Mouse (Mus musculus) heart, embryonic 10.5 days (tissue): ENCODE measurements around the gene Pigb. TPM values are rescaled to one million over a fixed set of nuclear protein-coding genes. Genes with fewer than 3 reads are reported as not detected.

ENCODE experiments used
- DNase-seq: peaks from one replicate; pipeline ENCODE4 v3.0.0-alpha.2; 2017; ENCODE audit warnings: low spot score
- H3K27ac ChIP-seq: fragments of 300-500 bp; sonication (generic); 2 replicates; pipeline ENCODE4 v1.5.1; 2016; ENCODE audit warnings: mild to moderate bottlenecking
- H3K27me3 ChIP-seq: fragments of 300-500 bp; sonication (generic); 2 replicates; pipeline ENCODE4 v1.6.1; 2016; ENCODE audit warnings: mild to moderate bottlenecking; ENCODE audit not compliant: poor library complexity, insufficient read depth, severe bottlenecking
- H3K36me3 ChIP-seq: fragments of 300-500 bp; sonication (generic); 2 replicates; pipeline ENCODE4 v1.6.1; 2016; ENCODE audit warnings: mild to moderate bottlenecking, moderate library complexity
- H3K4me1 ChIP-seq: fragments of 300-500 bp; sonication (generic); 2 replicates; pipeline ENCODE4 v1.6.1; 2016; ENCODE audit warnings: mild to moderate bottlenecking
- H3K4me3 ChIP-seq: fragments of 300-500 bp; sonication (generic); 2 replicates; pipeline ENCODE4 v1.5.1; 2016; ENCODE audit warnings: mild to moderate bottlenecking, moderate library complexity
- H3K9me3 ChIP-seq: fragments of 300-500 bp; sonication (generic); 2 replicates; pipeline ENCODE4 v1.6.1; 2016; ENCODE audit warnings: mild to moderate bottlenecking, moderate library complexity
- WGBS: fragments of 180-500 bp; shearing (Covaris S2); methylation state at CpG from one replicate; pipeline ENCODE4 v1.1.7; 2016; 5-methylcytosine and 5-hydroxymethylcytosine counted together
- microRNA-seq: library from miRNA; unstranded; fragments of <30 nt; microRNA quantifications from one replicate; pipeline ENCODE4, GENCODE M21; 2017
- polyA plus RNA-seq: library from polyadenylated mRNA; unstranded; fragments of >200 nt; fragmentation: Nextera tagmentation; extraction: Ambion mirVana; gene quantifications from 2 replicates; pipeline ENCODE4 v1.2.1, GENCODE M21; 2016

Pigb gene
- polyA plus RNA-seq, 1 experiment from 2014 or later: 13.2 TPM

GRCm38 (mm10) chr9:72972984-72973383 is 67.2 kb downstream of the Pigb start:
- no peaks in the 10 kb centered on the region for H3K9me3 ChIP-seq
- no peaks in the 10 kb centered on the region for H3K27me3 ChIP-seq
- no peak overlapping the region for H3K27ac ChIP-seq
- no peaks in the 10 kb centered on the region for H3K36me3 ChIP-seq
- DNase-seq: no peak
- no peak overlapping the region for H3K4me3 ChIP-seq
- H3K4me1 ChIP-seq: 0 out of 2 replicates have a peak, but pooled peaks cover 2% of the 10 kb centered on the region

DNA sequence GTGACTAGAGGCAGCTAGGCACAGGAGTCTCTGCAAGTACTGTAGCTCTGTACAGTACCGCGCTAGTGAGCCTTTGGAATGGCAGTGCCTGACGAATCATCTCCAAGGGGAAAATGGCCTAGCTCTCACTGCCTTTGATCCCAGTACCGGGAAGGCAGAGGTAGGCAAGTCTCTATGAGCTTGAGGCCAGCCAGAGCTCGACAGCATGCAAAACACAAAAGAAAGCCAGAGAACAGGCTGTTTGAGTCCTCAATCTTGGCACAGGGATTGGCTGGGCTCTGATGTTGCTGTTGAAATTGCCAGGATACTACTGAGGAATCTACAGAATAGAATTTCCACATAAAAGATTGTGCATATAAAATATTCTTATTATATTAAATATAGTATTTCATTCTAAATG is 67.7 kb downstream of the Pigb start:
- Histone ChIP-seq H3K27me3 (no peaks in the 10 kb centered on the region), H3K27ac (no peak overlapping the region), H3K4me1 (0 out of 2 replicates have a peak, but pooled peaks cover 2% of the 10 kb centered on the region), H3K9me3 (no peaks in the 10 kb centered on the region), H3K36me3 (no peaks in the 10 kb centered on the region), H3K4me3 (no peak overlapping the region)
- 82% methylated on average over 5 of the region's 5 CpGs for WGBS
- DNase-seq: no peak

DNA sequence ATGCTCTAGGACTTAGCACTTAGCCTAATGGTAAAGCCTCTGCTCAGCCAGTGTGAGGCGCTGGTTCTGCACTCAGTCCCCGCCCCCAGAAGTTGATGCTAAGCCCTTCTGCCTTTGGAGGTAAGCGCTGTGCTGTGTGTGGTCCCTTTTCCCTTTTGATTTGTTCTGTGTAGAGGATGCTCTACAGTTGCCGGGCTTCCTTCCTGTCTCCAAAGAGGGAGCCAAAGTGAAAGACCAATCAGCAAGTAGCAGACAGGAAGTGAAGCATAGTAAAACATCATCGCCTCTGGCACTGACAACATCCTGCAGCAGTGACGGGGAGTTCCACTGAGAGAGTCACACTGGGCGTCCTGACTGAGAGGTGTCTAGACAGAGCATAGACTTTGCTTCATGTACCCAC is 70.3 kb downstream of the Pigb start:
- 55% methylated on average over 7 of the region's 7 CpGs for WGBS

DNA sequence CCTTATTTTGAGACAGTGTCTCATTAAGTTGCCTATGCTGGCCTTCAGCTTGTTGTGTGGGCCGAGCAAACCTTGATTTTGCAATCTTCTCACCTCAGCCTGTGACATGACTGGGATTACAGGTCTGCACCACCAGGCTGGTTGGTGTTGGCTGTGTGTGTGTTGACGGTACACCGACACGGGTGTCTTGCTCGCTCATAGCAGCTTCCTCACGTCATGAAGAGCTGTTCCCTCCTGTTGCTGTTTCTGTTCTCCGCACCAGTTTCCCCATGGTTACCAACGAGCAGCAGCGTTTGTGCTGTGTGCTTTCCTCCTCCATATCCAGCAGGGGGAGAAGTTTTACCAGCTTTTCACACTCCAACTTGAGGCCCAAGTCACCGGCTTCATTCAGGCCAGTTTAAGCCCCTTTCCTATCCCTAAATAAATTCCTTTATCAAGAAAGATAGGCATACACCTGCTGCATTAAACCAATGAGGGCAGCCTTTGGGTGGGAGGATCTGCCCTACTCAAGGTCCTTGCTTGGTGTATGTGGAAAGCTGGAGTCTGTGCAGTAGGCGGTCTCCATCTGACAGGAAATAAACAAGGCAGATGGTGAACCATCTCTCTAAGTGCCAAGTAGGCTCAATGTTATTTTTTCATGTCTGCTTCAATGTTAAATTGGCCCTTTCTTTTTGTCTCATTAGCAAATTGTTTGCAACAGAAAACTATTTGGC is 71.7 kb downstream of the Pigb start:
- Histone ChIP-seq H3K4me1 (0 out of 2 replicates have a peak, but pooled peaks cover 2% of the 10 kb centered on the region), H3K27me3 (no peaks in the 10 kb centered on the region), H3K27ac (no peak overlapping the region), H3K4me3 (no peak overlapping the region), H3K9me3 (no peaks in the 10 kb centered on the region), H3K36me3 (no peaks in the 10 kb centered on the region)
- no peak for DNase-seq
- 32% methylated on average over 11 of the region's 11 CpGs for WGBS

More for the DNA sequence above, 70.3 kb downstream of the Pigb start:
- H3K27me3 ChIP-seq: no peaks in the 10 kb centered on the region
- H3K4me1 ChIP-seq: 0 out of 2 replicates have a peak, but pooled peaks cover 2% of the 10 kb centered on the region
- H3K4me3 ChIP-seq: no peak overlapping the region
- H3K9me3 ChIP-seq: no peaks in the 10 kb centered on the region
- no peak for DNase-seq
- no peak overlapping the region for H3K27ac ChIP-seq
- H3K36me3 ChIP-seq: no peaks in the 10 kb centered on the region

GRCm38 (mm10) chr9:72961959-72962358 is 78.2 kb downstream of the Pigb start:
- Histone ChIP-seq H3K4me3 (no peak overlapping the region), H3K27me3 (no peaks in the 10 kb centered on the region), H3K27ac (no peak overlapping the region), H3K4me1 (peaks cover 10% of the 10 kb centered on the region), H3K9me3 (no peaks in the 10 kb centered on the region), H3K36me3 (no peaks in the 10 kb centered on the region)
- 75% methylated on average over 15 of the region's 15 CpGs for WGBS
- no peak for DNase-seq

GRCm38 (mm10) chr9:72961346-72961745 is 78.8 kb downstream of the Pigb start:
- no peaks in the 10 kb centered on the region for H3K36me3 ChIP-seq
- no peaks in the 10 kb centered on the region for H3K9me3 ChIP-seq
- no peak overlapping the region for H3K27ac ChIP-seq
- no peak overlapping the region for H3K4me3 ChIP-seq
- H3K27me3 ChIP-seq: no peaks in the 10 kb centered on the region
- peaks cover 10% of the 10 kb centered on the region for H3K4me1 ChIP-seq
- no peak for DNase-seq
- WGBS: 59% methylated on average over 8 of the region's 8 CpGs

DNA sequence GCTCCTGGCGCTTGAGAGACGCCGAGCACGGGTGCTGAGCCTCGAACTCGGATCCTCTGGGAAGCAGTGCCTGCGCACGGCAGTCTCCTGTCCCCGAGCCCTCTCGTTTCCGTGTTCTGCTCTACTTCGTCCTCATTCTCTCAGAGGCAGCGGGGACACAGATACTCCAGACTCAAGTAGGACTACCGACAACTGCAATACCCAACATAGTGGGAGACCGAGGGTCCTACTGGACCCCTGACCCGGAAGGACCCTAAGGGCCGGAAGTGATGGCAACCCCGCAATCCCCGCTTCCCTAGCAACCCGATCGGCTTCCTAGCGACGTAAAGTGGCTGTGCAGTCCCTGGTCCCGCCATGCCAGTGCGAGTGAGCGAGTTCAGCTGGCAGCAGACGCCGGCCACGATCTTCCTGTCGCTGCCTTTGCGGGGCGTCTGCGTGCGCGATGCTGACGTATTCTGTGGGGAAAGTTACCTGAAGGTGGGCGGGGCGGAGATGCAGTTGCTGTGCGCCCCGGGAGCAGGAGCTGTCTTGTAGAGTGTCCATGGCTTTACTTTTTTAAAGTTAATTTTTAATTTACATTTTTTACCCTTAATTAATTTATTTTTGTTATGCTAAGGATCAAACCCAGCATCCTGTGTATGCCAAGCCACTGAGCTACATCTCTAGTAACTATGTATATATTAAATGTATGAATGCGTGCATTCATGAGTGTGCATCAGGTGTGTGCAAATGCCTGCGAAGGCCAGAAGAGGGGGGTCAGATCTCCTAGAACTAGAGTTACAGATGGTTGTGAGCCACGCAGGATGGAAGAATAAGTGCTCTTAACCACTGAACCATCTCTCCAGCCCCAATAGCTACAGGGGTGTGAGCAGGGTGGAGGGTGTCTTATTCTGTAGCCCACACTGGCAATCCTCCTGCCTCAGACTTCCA is 81.4 kb downstream of the Pigb start, which contains the start of the genes Dyx1c1 and Gm44503:
Dyx1c1 (plus strand) TSS at position 265 of the 930 bp plus-strand sequence.
Gm44503 (plus strand) TSS at position 332 of the 930 bp plus-strand sequence.
- H3K27me3 ChIP-seq: no peaks in the 10 kb centered on the region
- no peaks in the 10 kb centered on the region for H3K36me3 ChIP-seq
- H3K4me1 ChIP-seq: peaks cover 10% of the 10 kb centered on the region
- DNase-seq: peak; percentile 95
- peak within 1 kb of the TSS; percentile 69 for H3K4me3 ChIP-seq
- H3K27ac ChIP-seq: peak within 1 kb of the TSS; percentile 87
- H3K9me3 ChIP-seq: no peaks in the 10 kb centered on the region
- 3% methylated on average over 43 of the region's 43 CpGs for whole genome bisulfite sequencing

Small RNA genes within 50 kb of the gene (microRNA-seq; reads per million reads assigned to microRNA genes)
- gene Gm27353: not detected

Other genes with a start within 250 kb of the Pigb start
- gene Prtg, start 233.5 kb downstream of the Pigb start, polyA plus RNA-seq: 7.6 and 11.1 TPM in 2 replicates
- gene Pygo1, start 114.7 kb downstream of the Pigb start, polyA plus RNA-seq: 1.6 and 2.2 TPM in 2 replicates
- gene Dyx1c1, start 81.6 kb downstream of the Pigb start, polyA plus RNA-seq: 0.59 and 1.1 TPM in 2 replicates
- gene Gm44503, start 81.5 kb downstream of the Pigb start, polyA plus RNA-seq: not detected in 2 replicates
- 11.5 and 12.9 TPM in 2 replicates for gene Ccpg1os, start 55.0 kb downstream of the Pigb start, polyA plus RNA-seq
- 18.3 and 23.5 TPM in 2 replicates for gene Ccpg1, start 54.9 kb downstream of the Pigb start, polyA plus RNA-seq
- gene Rab27a, start 4.5 kb upstream of the Pigb start, polyA plus RNA-seq: 3.5 and 5.3 TPM in 2 replicates
- not detected in 2 replicates for gene Khdc3, start 61.5 kb upstream of the Pigb start, polyA plus RNA-seq
- not detected in 2 replicates for gene Gm20509, start 62.1 kb upstream of the Pigb start, polyA plus RNA-seq
- 101 and 124 TPM in 2 replicates for gene Rsl24d1, start 73.0 kb upstream of the Pigb start, polyA plus RNA-seq